Mouse (Mus musculus) forebrain, embryonic 12.5 days (tissue): Measurements from ENCODE around the gene Caskin2. TPM values are rescaled to one million over a fixed set of nuclear protein-coding genes. Genes with fewer than 3 reads are reported as not detected.
"Not testable (repeated sequence)": the region's sequence is repeated elsewhere in the genome, so short reads cannot be mapped to it uniquely, and the experiment has no call there.

ENCODE experiments used
- ATAC-seq: fragments of 200-750 bp; cut with Nextera tagmentation; 2 replicates; pipeline ENCODE4 v1.8.0; 2017; ENCODE audit warnings: moderate TSS enrichment; ENCODE audit not compliant: low FRiP score
- H3K27ac ChIP-seq: fragments of 300-500 bp; sonication (generic); 2 replicates; pipeline ENCODE4 v1.5.1; 2016; ENCODE audit warnings: mild to moderate bottlenecking
- H3K27me3 ChIP-seq: fragments of 300-500 bp; sonication (generic); 2 replicates; pipeline ENCODE4 v1.6.1; 2016; ENCODE audit warnings: mild to moderate bottlenecking
- H3K36me3 ChIP-seq: fragments of 300-500 bp; sonication (generic); replicated peaks from 2 replicates; pipeline ENCODE4 v1.6.1; 2016; ENCODE audit warnings: mild to moderate bottlenecking
- H3K4me1 ChIP-seq: fragments of 300-500 bp; sonication (generic); 2 replicates; pipeline ENCODE4 v1.6.1; 2016
- H3K4me2 ChIP-seq: fragments of 300-500 bp; sonication (generic); 2 replicates; pipeline ENCODE4 v1.6.1; 2016; ENCODE audit warnings: mild to moderate bottlenecking, moderate library complexity
- H3K4me3 ChIP-seq: fragments of 300-500 bp; sonication (generic); replicated peaks from 2 replicates; pipeline ENCODE4 v1.5.1; 2016; ENCODE audit warnings: mild to moderate bottlenecking
- H3K9ac ChIP-seq: fragments of 300-500 bp; sonication (generic); 2 replicates; pipeline ENCODE4 v1.6.1; 2016; ENCODE audit warnings: mild to moderate bottlenecking
- H3K9me3 ChIP-seq: fragments of 300-500 bp; sonication (generic); 2 replicates; pipeline ENCODE4 v1.6.1; 2016
- WGBS: fragments of 180-500 bp; shearing (Covaris S2); methylation state at CpG from one replicate; pipeline ENCODE4 v1.1.7; 2016; 5-methylcytosine and 5-hydroxymethylcytosine counted together
- polyA plus RNA-seq: library from polyadenylated mRNA; unstranded; fragments of >200 nt; fragmentation: Nextera tagmentation; extraction: Ambion mirVana; gene quantifications from 2 replicates; pipeline ENCODE4 v1.2.1, GENCODE M21; 2016

The Caskin2 gene
- polyA plus RNA-seq, 1 experiment from 2014 or later = 15.5 TPM

- 0 out of 2 replicates have a peak overlapping the region, but pooled peaks have one; percentile 81 for H3K4me3 ChIP-seq
- no peak for ATAC-seq
- H3K36me3 ChIP-seq = peaks cover 3% of the 10 kb centered on the region; the same call in 1 of the 2 replicates
- H3K9me3 ChIP-seq = no peaks in the 10 kb centered on the region
- no peaks in the 10 kb centered on the region for H3K27me3 ChIP-seq
- H3K4me2 ChIP-seq = peak overlapping the region; percentile 69
- H3K4me1 ChIP-seq = peaks cover 27% of the 10 kb centered on the region
- 88% methylated on average over 8 of the region's 8 CpGs for WGBS
- H3K27ac ChIP-seq = 0 out of 2 replicates have a peak overlapping the region, but pooled peaks have one; percentile 83
- H3K9ac ChIP-seq = no peak overlapping the region; the same call in 1 of the 2 replicates
These were observed 46.5 kb downstream of the Caskin2 start for GRCm38 (mm10) chr11:115766981-115767380.

GRCm38 (mm10) chr11:115766356-115766943 is 47.0 kb downstream of the Caskin2 start:
- Histone ChIP-seq H3K9me3 (no peaks in the 10 kb centered on the region), H3K9ac (peak overlapping the region; percentile 87), H3K4me3 (peak overlapping the region; percentile 81), H3K36me3 (peaks cover 3% of the 10 kb centered on the region; the same call in 1 of the 2 replicates), H3K27ac (peak overlapping the region; percentile 83), H3K27me3 (no peaks in the 10 kb centered on the region), H3K4me1 (peaks cover 27% of the 10 kb centered on the region), H3K4me2 (peak overlapping the region; percentile 69)
- ATAC-seq = no peak
- 45% methylated on average over 13 of the region's 13 CpGs for WGBS

- H3K9me3 ChIP-seq = no peaks in the 10 kb centered on the region
- ATAC-seq = peak; percentile 80; the same call in 1 of the 2 replicates
- H3K9ac ChIP-seq = peak overlapping the region; percentile 87
- H3K27me3 ChIP-seq = no peaks in the 10 kb centered on the region
- peaks cover 3% of the 10 kb centered on the region; the same call in 1 of the 2 replicates for H3K36me3 ChIP-seq
- peak overlapping the region; percentile 83 for H3K27ac ChIP-seq
- H3K4me1 ChIP-seq = peaks cover 27% of the 10 kb centered on the region
- H3K4me3 ChIP-seq = peak overlapping the region; percentile 81
- H3K4me2 ChIP-seq = peak overlapping the region; percentile 69
- WGBS = under 1% methylated on average over 34 of the region's 34 CpGs
These were observed 47.8 kb downstream of the Caskin2 start for GRCm38 (mm10) chr11:115765607-115766141.

GRCm38 (mm10) chr11:115765103-115765606 is 48.3 kb downstream of the Caskin2 start, which contains the start of gene Tmem94:
Gene Tmem94 (plus strand): TSS chr11:115765433.
- peaks cover 27% of the 10 kb centered on the region for H3K4me1 ChIP-seq
- peak within 1 kb of the TSS; percentile 69 for H3K4me2 ChIP-seq
- peak within 1 kb of the TSS; percentile 87 for H3K9ac ChIP-seq
- peak within 1 kb of the TSS; percentile 83 for H3K27ac ChIP-seq
- ATAC-seq = peak; percentile 97
- WGBS = under 1% methylated on average over 32 of the region's 32 CpGs
- H3K4me3 ChIP-seq = peak within 1 kb of the TSS; percentile 81
- H3K36me3 ChIP-seq = peaks cover 3% of the 10 kb centered on the region; the same call in 1 of the 2 replicates
- H3K9me3 ChIP-seq = no peaks in the 10 kb centered on the region
- H3K27me3 ChIP-seq = no peaks in the 10 kb centered on the region

GRCm38 (mm10) chr11:115764698-115765097 is 48.7 kb downstream of the Caskin2 start:
- 38% methylated on average over 2 of the region's 2 CpGs for WGBS
- Histone ChIP-seq H3K4me2 (peak overlapping the region; percentile 69), H3K9ac (peak overlapping the region; percentile 87; the same call in 1 of the 2 replicates), H3K27ac (0 out of 2 replicates have a peak overlapping the region, but pooled peaks have one; percentile 42), H3K4me3 (peak overlapping the region; percentile 81), H3K9me3 (no peaks in the 10 kb centered on the region), H3K27me3 (no peaks in the 10 kb centered on the region), H3K36me3 (0 out of 2 replicates have a peak, but pooled peaks cover 3% of the 10 kb centered on the region), H3K4me1 (peaks cover 23% of the 10 kb centered on the region)
- no peak for ATAC-seq

- H3K27ac ChIP-seq, H3K4me3 ChIP-seq, H3K9ac ChIP-seq, H3K27me3 ChIP-seq, H3K9me3 ChIP-seq, ATAC-seq, H3K36me3 ChIP-seq, H3K4me2 ChIP-seq: not testable (repeated sequence)
- 90% methylated on average over 7 of the region's 7 CpGs for WGBS
- peaks cover 14% of the 10 kb centered on the region for H3K4me1 ChIP-seq
These were observed 51.3 kb downstream of the Caskin2 start for GRCm38 (mm10) chr11:115762176-115762575.

- Histone ChIP-seq H3K4me2 (no peak overlapping the region), H3K9me3 (no peaks in the 10 kb centered on the region), H3K4me3 (no peak overlapping the region), H3K27me3 (no peaks in the 10 kb centered on the region), H3K9ac (no peak overlapping the region), H3K4me1 (peaks cover 6% of the 10 kb centered on the region; the same call in 1 of the 2 replicates), H3K27ac (no peak overlapping the region), H3K36me3 (no peaks in the 10 kb centered on the region)
- no peak for ATAC-seq
- 86% methylated on average over 4 of the region's 4 CpGs for WGBS
These were observed 60.0 kb downstream of the Caskin2 start for GRCm38 (mm10) chr11:115753485-115753884.

- Histone ChIP-seq H3K9ac (no peak overlapping the region), H3K27ac (no peak overlapping the region), H3K27me3 (no peaks in the 10 kb centered on the region), H3K36me3 (no peaks in the 10 kb centered on the region), H3K4me1 (peaks cover 6% of the 10 kb centered on the region; the same call in 1 of the 2 replicates), H3K4me2 (no peak overlapping the region), H3K9me3 (no peaks in the 10 kb centered on the region), H3K4me3 (no peak overlapping the region)
- WGBS = 56% methylated on average over 7 of the region's 7 CpGs
- ATAC-seq = no peak
These were observed 60.8 kb downstream of the Caskin2 start for GRCm38 (mm10) chr11:115752653-115753052.

- Histone ChIP-seq H3K9ac (no peak overlapping the region), H3K36me3 (no peaks in the 10 kb centered on the region), H3K27ac (no peak overlapping the region), H3K27me3 (no peaks in the 10 kb centered on the region), H3K9me3 (no peaks in the 10 kb centered on the region), H3K4me2 (no peak overlapping the region), H3K4me1 (peaks cover 6% of the 10 kb centered on the region), H3K4me3 (no peak overlapping the region)
- WGBS = 80% methylated on average over 2 of the region's 2 CpGs
- no peak for ATAC-seq
These were observed 61.7 kb downstream of the Caskin2 start for GRCm38 (mm10) chr11:115751725-115752124.

- Histone ChIP-seq H3K9me3 (no peaks in the 10 kb centered on the region), H3K27ac (no peak overlapping the region), H3K9ac (no peak overlapping the region), H3K36me3 (no peaks in the 10 kb centered on the region), H3K4me3 (no peak overlapping the region), H3K4me1 (peaks cover 6% of the 10 kb centered on the region), H3K27me3 (no peaks in the 10 kb centered on the region), H3K4me2 (no peak overlapping the region)
- no peak for ATAC-seq
- WGBS = 92% methylated on average over 5 of the region's 5 CpGs
These were observed 63.6 kb downstream of the Caskin2 start for GRCm38 (mm10) chr11:115749834-115750233.
